Mouse (Mus musculus) cortical plate, adult 2 months (tissue): ENCODE data around the gene Tubgcp3.

Source experiments
- CTCF ChIP-seq: fragments of 200-500 bp; IDR thresholded peaks from 2 replicates; pipeline ENCODE4 v1.5.1; 2011; ENCODE audit warnings: mild to moderate bottlenecking, control low read depth, low read length; ENCODE audit not compliant: insufficient read depth; ENCODE audit errors: extremely low read depth
- POLR2A ChIP-seq: fragments of 200-500 bp; IDR thresholded peaks from 2 replicates; pipeline ENCODE4 v1.6.1; 2011; ENCODE audit warnings: mild to moderate bottlenecking, low read length, control low read depth; ENCODE audit not compliant: insufficient read depth; ENCODE audit errors: extremely low read depth

DNA sequence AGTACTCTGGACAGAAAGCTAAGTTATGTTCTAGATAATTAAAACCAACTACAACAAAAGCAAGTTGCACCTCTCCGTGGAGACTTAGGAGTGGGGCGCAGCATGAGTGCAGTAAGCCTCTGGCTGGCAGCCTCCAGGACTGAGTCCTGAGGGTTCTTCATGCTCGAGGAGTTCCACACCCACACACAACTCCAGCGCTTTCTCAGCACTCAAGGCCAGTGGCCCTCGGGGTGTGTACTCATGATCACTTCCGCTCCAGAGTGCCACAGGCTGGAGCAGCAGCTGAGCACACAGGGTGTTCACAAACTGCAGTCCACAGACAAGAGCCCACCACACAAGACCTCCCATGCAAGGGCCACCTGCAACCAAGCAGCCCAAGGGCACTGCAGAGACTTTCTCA lies 30.5 kb downstream of the Tubgcp3 start:
- TF ChIP-seq CTCF = no peak
- no peak for TF ChIP-seq POLR2A
